Mouse (Mus musculus) thymus, adult 2 months (tissue): ENCODE results near the gene Slc38a3. TPM values are rescaled to one million over a fixed set of nuclear protein-coding genes. Genes with fewer than 3 reads are reported as not detected.
A peak's percentile ranks its signal among the peaks of the same experiment; 100 is the strongest.

Source experiments
- DNase-seq: peaks from one replicate; pipeline ENCODE4 v3.0.0; 2021
- H3K27ac ChIP-seq: fragments of 200-500 bp; 2 replicates; pipeline ENCODE4 v1.5.1; 2012; ENCODE audit warnings: low read length, control low read depth; ENCODE audit not compliant: control insufficient read depth, insufficient read depth
- H3K27me3 ChIP-seq: fragments of 200-500 bp; 2 replicates; pipeline ENCODE4 v1.6.1; 2012; ENCODE audit warnings: mild to moderate bottlenecking, low read length, moderate library complexity, mixed read lengths; ENCODE audit not compliant: control insufficient read depth, insufficient read depth
- H3K36me3 ChIP-seq: fragments of 200-500 bp; 2 replicates; pipeline ENCODE4 v1.6.1; 2012; ENCODE audit warnings: mild to moderate bottlenecking, low read length, moderate library complexity; ENCODE audit not compliant: control insufficient read depth, insufficient read depth
- H3K4me1 ChIP-seq: fragments of 200-500 bp; replicated peaks from 2 replicates; pipeline ENCODE4 v1.6.1; 2012; ENCODE audit warnings: low read length; ENCODE audit not compliant: control insufficient read depth, insufficient read depth
- H3K4me3 ChIP-seq: fragments of 200-500 bp; 2 replicates; pipeline ENCODE4 v1.5.1; 2012; ENCODE audit warnings: mild to moderate bottlenecking, low read length, control low read depth, moderate library complexity; ENCODE audit not compliant: control insufficient read depth, insufficient read depth
- CTCF ChIP-seq: fragments of 200-500 bp; IDR thresholded peaks from 2 replicates; pipeline ENCODE4 v1.5.1; 2012; ENCODE audit warnings: mild to moderate bottlenecking, control low read depth, low read length, moderate library complexity, borderline replicate concordance; ENCODE audit not compliant: control insufficient read depth, poor library complexity, insufficient read depth; ENCODE audit errors: extremely low read depth
- POLR2A ChIP-seq: fragments of 200-500 bp; IDR thresholded peaks from 2 replicates; pipeline ENCODE4 v1.6.1; 2012; ENCODE audit warnings: mild to moderate bottlenecking, low read length, control low read depth, moderate library complexity; ENCODE audit not compliant: control insufficient read depth, poor library complexity, insufficient read depth; ENCODE audit errors: extremely low read depth
- WGBS: fragments of 180-500 bp; shearing (Covaris S2); methylation state at CpG from one replicate; pipeline ENCODE4 v1.1.7; 2018; 5-methylcytosine and 5-hydroxymethylcytosine counted together
- polyA plus RNA-seq: library from polyadenylated mRNA; depleted of rRNA; stranded (reverse); fragments of >200 nt; gene quantifications from 2 replicates; pipeline ENCODE4 v1.2.3, GENCODE M21; 2012

Gene Slc38a3
- polyA plus RNA-seq, 1 experiment: 11.2 TPM

GRCm38 (mm10) chr9:107634406-107635278, 34.7 kb downstream of the Slc38a3 start:
- Histone ChIP-seq H3K4me1 (peaks cover 37% of the 10 kb centered on the region), H3K27ac (peak overlapping the region; percentile 77), H3K27me3 (no peaks in the 10 kb centered on the region), H3K36me3 (no peaks in the 10 kb centered on the region), H3K4me3 (peak overlapping the region; percentile 85)
- DNase-seq: peak; percentile 51
- under 1% methylated on average over 35 of the region's 35 CpGs for WGBS
- no peak for TF ChIP-seq CTCF
- TF ChIP-seq POLR2A: no peak

DNA sequence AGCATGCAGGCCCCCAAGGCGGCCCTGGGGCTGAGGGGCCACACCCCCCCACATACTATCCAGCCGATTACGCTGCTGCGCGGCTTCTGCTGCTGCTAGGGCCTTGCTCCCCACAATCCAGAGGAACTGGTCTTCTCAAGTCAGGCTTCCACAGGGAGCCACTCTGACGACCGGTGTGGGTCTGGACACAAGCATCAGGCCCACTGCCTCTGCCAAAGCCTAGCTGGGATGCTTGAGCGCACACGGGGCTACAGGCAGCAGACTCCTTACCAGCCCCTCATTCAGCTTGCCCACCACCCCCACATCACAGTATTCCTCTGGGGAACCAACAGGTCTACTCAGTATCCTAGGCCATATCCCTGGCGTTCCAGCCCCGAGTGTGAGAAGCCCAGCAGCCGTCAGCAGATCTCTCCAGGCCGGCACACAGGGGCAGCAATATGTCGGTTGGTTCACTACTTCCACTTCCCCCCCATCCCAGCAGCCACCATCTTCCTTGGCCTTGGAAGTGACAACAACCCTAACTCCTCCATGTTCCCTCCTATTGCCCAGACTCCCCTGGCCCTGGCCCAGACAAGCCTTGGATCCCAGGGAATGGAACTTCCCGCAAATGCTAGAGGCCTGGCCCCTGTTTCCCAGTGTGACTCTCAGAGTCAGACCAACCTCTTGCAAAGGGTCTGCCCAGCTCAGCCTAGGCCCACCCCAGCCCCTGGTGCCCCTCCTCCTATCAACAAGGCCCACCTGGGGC, 35.5 kb downstream of the Slc38a3 start:
- Histone ChIP-seq H3K36me3 (no peaks in the 10 kb centered on the region), H3K27me3 (no peaks in the 10 kb centered on the region), H3K4me3 (peak overlapping the region; percentile 85), H3K27ac (peak overlapping the region; percentile 77), H3K4me1 (peaks cover 45% of the 10 kb centered on the region)
- DNase-seq: no peak
- TF ChIP-seq POLR2A (no peak), CTCF (no peak)
- WGBS: 2% methylated on average over 15 of the region's 15 CpGs

GRCm38 (mm10) chr9:107633091-107633660, 36.2 kb downstream of the Slc38a3 start:
- Histone ChIP-seq H3K4me3 (peak overlapping the region; percentile 85), H3K4me1 (peaks cover 52% of the 10 kb centered on the region), H3K36me3 (no peaks in the 10 kb centered on the region), H3K27me3 (no peaks in the 10 kb centered on the region), H3K27ac (peak overlapping the region; percentile 80)
- peak; percentile 88 for DNase-seq
- no peak for TF ChIP-seq CTCF
- TF ChIP-seq POLR2A: peak; percentile 98
- under 1% methylated on average over 33 of the region's 33 CpGs for WGBS

DNA sequence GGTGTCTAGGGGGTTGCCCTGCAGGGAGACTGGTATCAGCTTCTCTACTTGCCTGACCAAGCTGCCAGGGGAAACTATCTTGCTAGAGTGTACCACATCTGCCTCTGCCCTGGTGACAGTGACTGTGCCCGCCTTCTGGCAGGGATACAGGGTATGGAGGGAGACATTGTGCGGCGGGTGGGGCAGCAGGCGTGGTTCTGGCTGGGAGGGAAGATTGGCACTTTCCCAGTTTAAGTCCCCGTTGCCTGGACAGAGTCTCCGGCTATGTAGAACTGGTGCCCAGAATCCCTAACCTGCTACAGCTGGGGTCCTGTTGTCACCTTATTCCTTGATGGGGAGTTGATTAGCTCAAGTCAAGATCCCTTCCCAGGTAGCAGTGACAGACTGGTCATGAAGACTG, 36.9 kb downstream of the Slc38a3 start:
- no peaks in the 10 kb centered on the region for H3K27me3 ChIP-seq
- no peaks in the 10 kb centered on the region for H3K36me3 ChIP-seq
- peak overlapping the region; percentile 80 for H3K27ac ChIP-seq
- 71% methylated on average over 6 of the region's 6 CpGs for WGBS
- peak overlapping the region; percentile 85 for H3K4me3 ChIP-seq
- peak; percentile 22 for DNase-seq
- peaks cover 59% of the 10 kb centered on the region for H3K4me1 ChIP-seq
- TF ChIP-seq CTCF: no peak
- TF ChIP-seq POLR2A: no peak

DNA sequence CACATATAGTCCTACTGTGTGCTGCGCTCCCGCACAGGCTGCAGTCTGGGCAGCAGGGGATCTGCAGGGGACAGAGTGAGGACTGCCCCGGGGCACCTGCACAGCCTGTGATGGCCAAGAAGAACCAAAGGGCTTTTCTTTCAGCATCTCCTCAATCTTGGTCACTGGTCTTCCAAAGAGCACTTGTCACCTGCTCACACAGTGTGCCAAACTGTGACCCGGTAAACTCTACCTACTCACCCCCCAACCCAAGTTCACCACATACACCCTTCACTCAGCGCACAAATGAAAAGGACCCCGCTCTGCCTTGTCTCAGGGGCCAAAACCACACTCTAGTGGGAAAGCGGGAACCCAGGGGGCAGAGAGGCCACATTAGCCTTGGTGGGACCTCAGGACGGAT, 37.5 kb downstream of the Slc38a3 start:
- H3K4me1 ChIP-seq: peaks cover 65% of the 10 kb centered on the region
- TF ChIP-seq POLR2A (no peak), CTCF (no peak)
- no peaks in the 10 kb centered on the region for H3K36me3 ChIP-seq
- WGBS: 96% methylated on average over 8 of the region's 8 CpGs
- no peak for DNase-seq
- 0 out of 2 replicates have a peak overlapping the region, but pooled peaks have one; percentile 0 for H3K27ac ChIP-seq
- H3K27me3 ChIP-seq: no peaks in the 10 kb centered on the region
- no peak overlapping the region for H3K4me3 ChIP-seq

DNA sequence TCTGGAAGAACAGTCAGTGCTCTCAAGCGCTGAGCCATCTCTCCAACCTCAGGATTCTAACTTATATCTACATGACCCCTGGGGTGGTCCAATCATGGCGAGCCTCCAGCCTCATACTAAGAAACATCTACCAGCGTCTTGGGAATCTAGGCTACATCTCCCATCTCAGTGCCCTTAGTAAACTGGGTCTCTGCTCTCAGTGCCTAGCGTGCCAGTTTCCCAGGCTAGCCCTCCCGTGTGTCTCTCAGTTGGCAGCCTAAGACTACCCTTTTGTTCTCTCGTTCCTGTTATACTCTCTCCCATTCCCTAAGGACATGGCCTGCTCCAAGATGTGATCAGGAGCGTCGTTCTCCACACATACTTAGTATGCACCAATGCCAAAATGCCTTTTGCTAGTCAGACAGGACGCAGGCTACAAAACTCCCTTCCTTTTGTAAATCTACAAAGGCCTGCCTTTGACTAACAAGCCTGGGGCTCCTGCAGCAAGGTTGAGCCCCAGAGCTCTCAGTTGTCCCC, 38.0 kb downstream of the Slc38a3 start:
- WGBS: 85% methylated on average over 9 of the region's 9 CpGs
- Histone ChIP-seq H3K36me3 (no peaks in the 10 kb centered on the region), H3K4me3 (no peak overlapping the region), H3K27me3 (no peaks in the 10 kb centered on the region), H3K4me1 (peaks cover 70% of the 10 kb centered on the region), H3K27ac (no peak overlapping the region; the same call in 1 of the 2 replicates)
- TF ChIP-seq POLR2A (no peak), CTCF (no peak)
- no peak for DNase-seq
